Mouse (Mus musculus): Measurements from ENCODE around the gene Atrnl1. TPM values are rescaled to one million over a fixed set of nuclear protein-coding genes. Genes with fewer than 3 reads are reported as not detected.

Atrnl1 gene
- polyA plus RNA-seq, 1 experiment: 18.6 TPM

- 97% methylated on average over 4 of the region's 4 CpGs for WGBS
- Histone ChIP-seq H3K4me1 (ENCODE audit: control insufficient read depth, insufficient read depth, low read length) (no peaks in the 10 kb centered on the region), H3K4me3 (replicated peaks; ENCODE audit: extremely low read depth, low read depth, low read length) (no peak overlapping the region)
- no peak for DNase-seq
- no peak for TF ChIP-seq CTCF (IDR thresholded peaks at IDR 0.05; ENCODE audit: insufficient read depth, low read length)
- TF ChIP-seq POLR2A (IDR thresholded peaks at IDR 0.05; ENCODE audit: borderline replicate concordance, extremely low read depth, low read depth, low read length): no peak
Measured at GRCm38 (mm10) chr19:57727009-57727408, 116.2 kb downstream of the Atrnl1 start.

DNA sequence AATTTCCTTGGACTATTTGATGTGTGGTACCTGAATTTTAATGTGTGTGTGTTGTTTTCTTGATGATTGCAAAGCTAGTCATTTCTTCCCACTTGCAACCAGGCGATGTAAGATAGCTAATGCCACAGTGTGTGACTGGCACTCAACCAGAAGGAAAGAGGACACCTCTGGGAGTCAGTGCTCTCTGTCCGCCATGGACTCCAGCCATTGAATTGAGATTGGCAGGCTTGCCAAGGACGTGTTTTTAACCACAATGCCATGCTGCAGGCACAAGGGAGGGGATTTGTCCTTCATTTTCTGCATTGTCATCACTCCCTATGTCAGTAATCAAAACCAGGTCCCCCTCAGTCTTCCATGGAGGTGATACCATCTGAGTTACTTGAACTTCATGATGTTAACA is 126.6 kb downstream of the Atrnl1 start:
- TF ChIP-seq CTCF (IDR thresholded peaks at IDR 0.05; ENCODE audit: insufficient read depth, low read length) (no peak), POLR2A (IDR thresholded peaks at IDR 0.05; ENCODE audit: borderline replicate concordance, extremely low read depth, low read depth, low read length) (no peak)
- DNase-seq: no peak
- H3K4me3 ChIP-seq (replicated peaks; ENCODE audit: extremely low read depth, low read depth, low read length): no peak overlapping the region
- no peaks in the 10 kb centered on the region for H3K4me1 ChIP-seq (ENCODE audit: control insufficient read depth, insufficient read depth, low read length)
- WGBS: 87% methylated on average over 3 of the region's 3 CpGs

GRCm38 (mm10) chr19:57745579-57745978 is 134.7 kb downstream of the Atrnl1 start:
- H3K4me1 ChIP-seq (ENCODE audit: control insufficient read depth, insufficient read depth, low read length): no peaks in the 10 kb centered on the region
- DNase-seq: no peak
- TF ChIP-seq POLR2A (IDR thresholded peaks at IDR 0.05; ENCODE audit: borderline replicate concordance, extremely low read depth, low read depth, low read length) (no peak), CTCF (IDR thresholded peaks at IDR 0.05; ENCODE audit: insufficient read depth, low read length) (peak; percentile 11; the same call in 1 of the 2 replicates)
- 46% methylated on average over 9 of the region's 9 CpGs for WGBS
- H3K4me3 ChIP-seq (replicated peaks; ENCODE audit: extremely low read depth, low read depth, low read length): no peak overlapping the region

- Histone ChIP-seq H3K4me1 (ENCODE audit: control insufficient read depth, insufficient read depth, low read length) (no peaks in the 10 kb centered on the region), H3K4me3 (replicated peaks; ENCODE audit: extremely low read depth, low read depth, low read length) (no peak overlapping the region)
- no peak for DNase-seq
- TF ChIP-seq CTCF (IDR thresholded peaks at IDR 0.05; ENCODE audit: insufficient read depth, low read length): no peak
- no peak for TF ChIP-seq POLR2A (IDR thresholded peaks at IDR 0.05; ENCODE audit: borderline replicate concordance, extremely low read depth, low read depth, low read length)
- WGBS: 93% methylated on average over 11 of the region's 11 CpGs
Measured at GRCm38 (mm10) chr19:57746553-57746952, 135.7 kb downstream of the Atrnl1 start.

DNA sequence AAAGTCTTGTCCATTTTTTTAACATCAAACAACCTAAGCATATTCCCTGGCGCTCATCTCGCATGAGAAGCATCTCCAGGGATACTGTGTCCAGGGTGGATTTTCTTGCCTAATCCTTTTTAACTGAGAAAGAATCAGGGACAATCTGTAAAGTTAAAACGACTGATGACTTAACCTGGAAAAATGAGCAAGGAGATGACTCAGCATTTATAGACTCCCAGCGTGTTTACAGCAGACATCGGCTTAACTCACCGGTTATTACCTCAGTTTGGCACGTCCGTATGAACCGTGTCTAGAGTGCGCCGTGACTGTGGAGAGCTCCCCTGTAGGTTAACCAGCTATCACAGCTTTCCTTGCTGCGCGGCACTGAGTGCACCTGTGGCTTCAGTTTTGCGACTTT is 141.4 kb downstream of the Atrnl1 start:
- WGBS: 91% methylated on average over 14 of the region's 14 CpGs
- DNase-seq: no peak
- TF ChIP-seq POLR2A (IDR thresholded peaks at IDR 0.05; ENCODE audit: borderline replicate concordance, extremely low read depth, low read depth, low read length) (no peak), CTCF (IDR thresholded peaks at IDR 0.05; ENCODE audit: insufficient read depth, low read length) (no peak)
- Histone ChIP-seq H3K4me3 (replicated peaks; ENCODE audit: extremely low read depth, low read depth, low read length) (no peak overlapping the region), H3K4me1 (ENCODE audit: control insufficient read depth, insufficient read depth, low read length) (no peaks in the 10 kb centered on the region)

- 67% methylated on average over 2 of the region's 2 CpGs for WGBS
- H3K4me3 ChIP-seq (replicated peaks; ENCODE audit: extremely low read depth, low read depth, low read length): no peak overlapping the region
- TF ChIP-seq POLR2A (IDR thresholded peaks at IDR 0.05; ENCODE audit: borderline replicate concordance, extremely low read depth, low read depth, low read length) (no peak), CTCF (IDR thresholded peaks at IDR 0.05; ENCODE audit: insufficient read depth, low read length) (no peak)
- peaks cover 4% of the 10 kb centered on the region for H3K4me1 ChIP-seq (ENCODE audit: control insufficient read depth, insufficient read depth, low read length)
- no peak for DNase-seq
Measured at GRCm38 (mm10) chr19:57762526-57762925, 151.7 kb downstream of the Atrnl1 start.

DNA sequence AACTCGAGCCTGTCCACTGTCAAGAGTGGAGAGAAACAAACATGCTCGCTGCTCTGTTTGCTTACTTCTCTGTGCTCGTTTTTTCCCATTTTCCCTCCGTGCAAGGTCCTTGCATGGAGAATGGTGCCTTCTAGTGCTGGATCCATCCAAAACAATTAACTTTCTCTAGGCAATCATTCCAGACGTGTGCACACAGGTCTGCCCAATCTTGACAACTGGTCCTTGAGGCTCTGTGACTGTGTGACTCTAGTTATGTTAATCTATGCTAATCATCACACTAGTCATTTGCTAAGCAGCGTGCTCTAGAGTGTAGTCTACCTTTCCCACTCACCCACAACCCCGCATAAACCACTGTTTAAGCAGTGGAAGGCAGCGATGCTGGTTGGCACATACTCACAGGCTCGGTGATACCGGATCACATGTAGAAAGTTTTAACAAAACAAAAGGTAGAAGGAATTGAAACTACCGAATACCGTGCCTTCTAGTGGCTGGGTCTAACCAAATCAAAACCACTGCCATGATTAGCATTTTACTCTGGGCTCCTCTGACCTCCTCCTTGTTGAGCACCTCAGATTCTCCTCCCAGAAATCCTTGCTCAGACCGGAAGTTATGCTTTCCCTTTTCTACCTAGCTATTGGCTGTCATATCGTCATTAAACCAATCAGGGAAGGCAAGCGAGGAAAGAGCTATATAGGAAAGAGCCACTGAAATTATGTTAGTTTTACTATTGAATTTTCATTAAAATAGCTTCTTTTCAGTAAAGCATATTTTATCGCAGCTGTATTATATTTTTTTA is 153.9 kb downstream of the Atrnl1 start:
- TF ChIP-seq POLR2A (IDR thresholded peaks at IDR 0.05; ENCODE audit: borderline replicate concordance, extremely low read depth, low read depth, low read length) (no peak), CTCF (IDR thresholded peaks at IDR 0.05; ENCODE audit: insufficient read depth, low read length) (no peak)
- no peak for DNase-seq
- Histone ChIP-seq H3K4me1 (ENCODE audit: control insufficient read depth, insufficient read depth, low read length) (peaks cover 4% of the 10 kb centered on the region), H3K4me3 (replicated peaks; ENCODE audit: extremely low read depth, low read depth, low read length) (no peak overlapping the region)
- WGBS: 86% methylated on average over 16 of the region's 16 CpGs

- H3K4me3 ChIP-seq (replicated peaks; ENCODE audit: extremely low read depth, low read depth, low read length): no peak overlapping the region
- WGBS: 36% methylated on average over 2 of the region's 2 CpGs
- TF ChIP-seq POLR2A (IDR thresholded peaks at IDR 0.05; ENCODE audit: borderline replicate concordance, extremely low read depth, low read depth, low read length) (no peak), CTCF (IDR thresholded peaks at IDR 0.05; ENCODE audit: insufficient read depth, low read length) (no peak)
- DNase-seq: no peak
- H3K4me1 ChIP-seq (ENCODE audit: control insufficient read depth, insufficient read depth, low read length): peaks cover 4% of the 10 kb centered on the region
Measured at GRCm38 (mm10) chr19:57767051-57767450, 156.2 kb downstream of the Atrnl1 start.

DNA sequence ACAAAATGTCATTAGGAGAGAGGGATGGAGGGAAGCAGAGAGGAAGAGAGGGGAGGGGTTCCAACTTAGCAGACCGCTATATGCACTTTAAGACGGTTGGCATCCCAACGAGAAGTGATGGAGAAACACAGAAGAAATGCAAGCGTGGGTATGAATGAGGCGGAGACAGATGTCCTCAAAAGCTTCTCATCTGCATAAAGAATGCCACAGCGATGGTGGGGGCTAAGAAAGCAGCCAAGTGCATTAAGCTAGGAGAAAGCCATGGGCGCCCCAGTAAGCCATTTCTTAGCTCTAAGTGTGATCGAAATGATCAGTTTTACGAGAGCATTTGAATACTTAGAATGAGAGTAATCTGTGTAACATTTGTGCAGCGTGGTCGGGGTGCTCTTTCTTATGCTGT is 157.8 kb downstream of the Atrnl1 start:
- TF ChIP-seq POLR2A (IDR thresholded peaks at IDR 0.05; ENCODE audit: borderline replicate concordance, extremely low read depth, low read depth, low read length) (no peak), CTCF (IDR thresholded peaks at IDR 0.05; ENCODE audit: insufficient read depth, low read length) (no peak)
- WGBS: 89% methylated on average over 11 of the region's 11 CpGs
- Histone ChIP-seq H3K4me1 (ENCODE audit: control insufficient read depth, insufficient read depth, low read length) (no peaks in the 10 kb centered on the region; the same call in 1 of the 2 replicates), H3K4me3 (replicated peaks; ENCODE audit: extremely low read depth, low read depth, low read length) (no peak overlapping the region)
- DNase-seq: no peak
